Mouse (Mus musculus): ENCODE data around the gene Zbtb44. TPM values are rescaled to one million over a fixed set of nuclear protein-coding genes. Genes with fewer than 3 reads are reported as not detected.

The Zbtb44 gene
- total and polyA plus RNA-seq, 3 experiments = 9.8 to 15.1 TPM; not detected in 1

GRCm38 (mm10) chr9:31089541-31089940, 59.1 kb downstream of the Zbtb44 start:
- Histone ChIP-seq H3K27ac (ENCODE audit: control insufficient read depth, low read depth, low read length) (no peak overlapping the region), H3K27me3 (ENCODE audit: control insufficient read depth in 1 of 2, insufficient read depth in 2 of 2, low read length in 2 of 2) (no peaks in the 10 kb centered on the region), H3K36me3 (ENCODE audit: control insufficient read depth in 1 of 2, insufficient read depth in 2 of 2, low read length in 2 of 2) (no peaks in the 10 kb centered on the region), H3K4me1 (ENCODE audit: control insufficient read depth in 1 of 2, insufficient read depth in 2 of 2, low read length in 2 of 2) (no peaks in the 10 kb centered on the region), H3K9ac (ENCODE audit: control insufficient read depth, low read depth, low read length, poor library complexity, severe bottlenecking) (no peak overlapping the region), H3K79me2 (ENCODE audit: control insufficient read depth, insufficient read depth, low read length, poor library complexity) (no peaks in the 10 kb centered on the region), H3K9me3 (replicated peaks; ENCODE audit: insufficient read depth, low read length) (no peaks in the 10 kb centered on the region), H3K4me3 (ENCODE audit: control insufficient read depth in 1 of 2, insufficient read depth in 1 of 2, low read depth in 2 of 2, low read length in 2 of 2) (no peak overlapping the region)
- TF ChIP-seq EP300 (IDR thresholded peaks at IDR 0.05; ENCODE audit: low read depth in 1 of 2, low read length in 2 of 2) (no peak), ZMIZ1 (IDR thresholded peaks at IDR 0.05; ENCODE audit: low read depth, low read length) (no peak), USF2 (IDR thresholded peaks at IDR 0.05; ENCODE audit: borderline replicate concordance in 1 of 2, insufficient read depth in 1 of 2, low read depth in 1 of 2, low read length in 2 of 2) (no peak), GABPA (IDR thresholded peaks at IDR 0.05; ENCODE audit: low read depth, low read length) (no peak), UBTF (IDR thresholded peaks at IDR 0.05; ENCODE audit: borderline replicate concordance, insufficient read depth, low read depth, low read length) (no peak)
- no peak for DNase-seq (ENCODE audit: low read depth, low spot score)

DNA sequence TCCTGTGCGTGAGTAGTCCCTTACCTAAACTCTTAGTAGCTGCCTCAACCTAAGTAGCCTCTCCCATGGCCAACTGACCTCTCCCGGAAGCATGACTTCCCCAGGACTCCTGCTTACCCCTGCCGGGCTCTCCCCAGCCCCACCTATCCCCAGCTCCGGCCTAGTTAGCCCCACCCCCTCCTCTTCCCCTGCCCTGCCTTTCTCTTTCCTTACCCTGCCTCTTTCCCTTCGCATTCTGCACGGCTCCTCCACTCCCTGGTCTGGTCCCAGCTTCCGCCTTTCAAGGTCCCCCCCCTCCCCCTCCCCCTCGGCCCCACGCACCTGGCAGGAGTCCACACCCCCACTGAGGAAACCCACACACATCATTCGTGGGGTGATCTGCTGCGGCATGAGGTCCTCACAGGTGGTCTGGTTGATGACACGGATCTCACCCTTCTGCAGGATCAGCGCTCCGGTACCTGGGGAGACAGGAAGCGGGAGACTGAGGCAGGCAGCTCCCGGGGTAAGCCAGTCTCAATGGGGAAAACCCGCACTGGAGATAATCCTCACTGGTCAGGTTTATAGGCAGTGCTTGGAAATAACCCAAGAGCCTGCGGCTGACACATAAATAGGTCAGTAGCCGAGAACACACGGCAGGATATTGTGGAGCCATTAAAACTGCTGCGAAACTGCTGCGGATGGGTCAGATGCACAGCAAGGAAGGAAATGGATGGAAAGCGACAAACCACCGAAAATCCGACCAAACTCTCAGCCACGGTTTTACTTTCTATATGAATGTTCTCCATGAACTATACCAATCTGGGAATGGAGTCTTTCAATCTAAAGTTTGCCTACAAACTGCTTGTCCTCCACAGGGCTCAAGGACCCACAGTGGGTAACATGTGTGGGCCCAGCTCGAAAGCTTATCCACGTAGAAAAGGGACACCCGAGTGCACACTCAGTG, 59.9 kb downstream of the Zbtb44 start:
- no peak for DNase-seq (ENCODE audit: low read depth, low spot score)
- Histone ChIP-seq H3K79me2 (ENCODE audit: control insufficient read depth, insufficient read depth, low read length, poor library complexity) (no peaks in the 10 kb centered on the region), H3K4me3 (ENCODE audit: control insufficient read depth in 1 of 2, insufficient read depth in 1 of 2, low read depth in 2 of 2, low read length in 2 of 2) (no peak overlapping the region), H3K27ac (ENCODE audit: control insufficient read depth, low read depth, low read length) (no peak overlapping the region), H3K4me1 (ENCODE audit: control insufficient read depth in 1 of 2, insufficient read depth in 2 of 2, low read length in 2 of 2) (no peaks in the 10 kb centered on the region), H3K9me3 (replicated peaks; ENCODE audit: insufficient read depth, low read length) (no peaks in the 10 kb centered on the region), H3K36me3 (ENCODE audit: control insufficient read depth in 1 of 2, insufficient read depth in 2 of 2, low read length in 2 of 2) (no peaks in the 10 kb centered on the region), H3K9ac (ENCODE audit: control insufficient read depth, low read depth, low read length, poor library complexity, severe bottlenecking) (no peak overlapping the region), H3K27me3 (ENCODE audit: control insufficient read depth in 1 of 2, insufficient read depth in 2 of 2, low read length in 2 of 2) (no peaks in the 10 kb centered on the region)
- TF ChIP-seq GABPA (IDR thresholded peaks at IDR 0.05; ENCODE audit: low read depth, low read length) (no peak), POLR2AphosphoS5 (IDR thresholded peaks at IDR 0.05; ENCODE audit: borderline replicate concordance, low read depth, low read length) (no peak), ZC3H11A (IDR thresholded peaks at IDR 0.05; ENCODE audit: low read depth, low read length) (no peak), UBTF (IDR thresholded peaks at IDR 0.05; ENCODE audit: borderline replicate concordance, insufficient read depth, low read depth, low read length) (no peak), USF2 (IDR thresholded peaks at IDR 0.05; ENCODE audit: borderline replicate concordance in 1 of 2, insufficient read depth in 1 of 2, low read depth in 1 of 2, low read length in 2 of 2) (no peak), MYB (IDR thresholded peaks at IDR 0.05; ENCODE audit: low read depth, low read length) (no peak), TAL1 (IDR thresholded peaks at IDR 0.05; ENCODE audit: low read length) (no peak), EP300 (IDR thresholded peaks at IDR 0.05; ENCODE audit: low read depth in 1 of 2, low read length in 2 of 2) (no peak), RAD21 (IDR thresholded peaks at IDR 0.05; ENCODE audit: low read depth, low read length) (no peak), KAT2A (conservative IDR thresholded peaks at IDR 0.05; ENCODE audit: low read depth, low read length) (no peak), NRF1 (IDR thresholded peaks at IDR 0.05; ENCODE audit: insufficient read depth, low read depth, low read length, poor library complexity, severe bottlenecking) (no peak), MAZ (IDR thresholded peaks at IDR 0.05; ENCODE audit: low read depth, low read length) (no peak), USF1 (IDR thresholded peaks at IDR 0.05; ENCODE audit: low read depth, low read length) (no peak), ETS1 (IDR thresholded peaks at IDR 0.05; ENCODE audit: low read depth, low read length) (no peak)
